Mouse (Mus musculus) cortical plate, adult 2 months (tissue): ENCODE results near the gene Syne1.

Source experiments
- CTCF ChIP-seq: fragments of 200-500 bp; IDR thresholded peaks from 2 replicates; pipeline ENCODE4 v1.5.1; 2011; ENCODE audit warnings: mild to moderate bottlenecking, control low read depth, low read length; ENCODE audit not compliant: insufficient read depth; ENCODE audit errors: extremely low read depth
- POLR2A ChIP-seq: fragments of 200-500 bp; IDR thresholded peaks from 2 replicates; pipeline ENCODE4 v1.6.1; 2011; ENCODE audit warnings: mild to moderate bottlenecking, low read length, control low read depth; ENCODE audit not compliant: insufficient read depth; ENCODE audit errors: extremely low read depth

- TF ChIP-seq POLR2A (no peak; the same call in 1 of the 2 replicates), CTCF (no peak)
These were observed 360.5 kb downstream of the Syne1 start for GRCm38 (mm10) chr10:5190756-5191155.
